Mouse (Mus musculus) right cerebral cortex, postnatal 36 days (tissue): ENCODE data around the gene Slc35f2.

ENCODE experiments used
- DNase-seq, 2 experiments: peaks; one replicate each; pipeline ENCODE4 v3.0.0; 2022; ENCODE audit warnings: low spot score in 2 of 2, mixed read lengths in 1 of 2

Gene Slc35f2

DNA sequence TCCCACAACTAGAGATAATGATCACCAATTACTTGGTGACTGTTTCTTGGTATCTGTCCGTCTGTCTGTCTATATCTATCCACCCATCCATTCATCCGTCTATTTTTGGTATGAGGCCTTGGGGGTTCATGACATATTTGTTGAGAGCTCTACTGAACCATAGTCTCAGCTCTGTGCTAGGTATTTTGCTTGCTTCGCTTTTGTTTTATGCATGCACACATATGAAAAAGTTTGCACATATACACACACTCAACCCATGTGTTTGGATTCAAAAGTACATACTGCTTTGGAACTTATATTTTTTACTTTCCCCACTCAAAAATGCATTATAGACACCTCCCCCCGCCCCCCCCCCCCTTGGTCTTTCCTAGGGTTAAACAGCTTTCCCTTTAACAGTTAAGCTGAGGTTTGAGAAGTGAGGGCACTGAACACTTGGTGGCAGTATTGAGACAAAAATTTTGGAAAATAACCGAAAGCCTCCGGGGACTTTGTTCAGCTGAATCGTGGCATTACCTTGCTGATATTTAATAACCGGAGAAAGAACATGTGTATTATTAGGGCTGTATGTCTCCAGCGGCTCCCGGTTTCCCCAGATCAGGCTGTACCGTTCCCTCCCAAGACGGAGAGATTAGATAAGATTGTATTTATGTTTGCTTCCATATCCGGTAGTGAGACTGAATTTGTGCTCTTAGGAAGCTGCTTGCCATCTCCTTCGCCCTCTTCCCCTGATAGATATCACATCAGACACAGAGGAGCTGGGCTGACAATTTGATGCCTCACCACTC, 57.9 kb downstream of the Slc35f2 start:
- DNase-seq = peak in 1 of 2 experiments; percentile 36

DNA sequence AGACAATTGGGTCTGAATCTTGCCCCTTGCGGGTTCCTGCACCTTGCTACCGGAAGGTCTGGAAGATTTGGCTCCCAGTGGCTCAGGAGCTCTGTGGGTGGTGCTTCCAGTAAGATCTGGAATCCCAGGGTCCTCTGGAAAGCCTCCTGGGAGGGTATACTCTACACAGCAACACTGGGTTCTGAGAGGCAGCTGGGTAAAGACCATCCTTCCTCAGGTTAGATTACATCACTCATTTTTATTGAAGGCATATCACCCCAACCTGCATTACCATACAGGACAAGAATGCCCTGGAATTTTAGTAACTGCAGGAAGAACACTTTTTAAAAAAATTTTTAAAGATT, 58.5 kb downstream of the Slc35f2 start:
- no peak for DNase-seq

DNA sequence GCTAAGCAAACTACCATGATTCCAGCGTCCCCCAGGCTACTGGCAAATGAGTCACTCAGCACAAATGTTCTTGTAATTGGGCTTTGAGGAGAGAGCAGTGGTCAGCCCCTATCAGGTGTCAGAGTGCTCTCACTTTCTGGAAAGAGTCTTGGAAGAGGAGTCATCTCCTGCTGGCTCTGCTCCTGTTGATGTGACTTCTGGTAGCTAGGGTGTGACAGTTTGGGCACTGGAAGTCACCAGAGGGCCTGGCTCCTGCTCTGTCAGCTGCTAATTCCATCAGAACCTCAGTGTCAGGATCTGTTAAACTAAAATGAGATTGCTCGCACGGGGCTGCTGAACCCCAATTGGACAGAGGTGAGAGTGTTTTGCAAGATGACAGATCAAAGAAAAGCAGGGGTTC, 63.7 kb downstream of the Slc35f2 start:
- DNase-seq = no peak

DNA sequence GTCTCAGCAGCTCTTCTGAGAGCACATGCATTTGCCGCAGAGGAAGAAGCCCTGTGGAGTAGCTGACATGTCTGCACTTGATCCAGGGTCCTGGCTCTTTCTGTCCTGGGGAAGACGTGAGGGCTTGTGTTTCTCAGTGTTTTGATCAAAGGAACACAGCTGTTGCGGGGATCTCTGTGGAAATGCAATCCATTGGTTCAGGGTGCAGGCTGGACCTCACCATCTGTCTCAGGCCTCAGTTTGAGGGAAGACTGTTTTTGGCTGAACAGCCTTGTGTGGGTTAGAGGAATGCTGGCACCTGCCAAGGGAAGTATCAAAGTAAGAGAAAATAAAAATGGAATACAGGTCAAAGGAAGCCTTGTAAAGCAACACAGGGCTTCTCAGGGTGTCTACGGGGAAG, 64.6 kb downstream of the Slc35f2 start:
- DNase-seq = no peak

DNA sequence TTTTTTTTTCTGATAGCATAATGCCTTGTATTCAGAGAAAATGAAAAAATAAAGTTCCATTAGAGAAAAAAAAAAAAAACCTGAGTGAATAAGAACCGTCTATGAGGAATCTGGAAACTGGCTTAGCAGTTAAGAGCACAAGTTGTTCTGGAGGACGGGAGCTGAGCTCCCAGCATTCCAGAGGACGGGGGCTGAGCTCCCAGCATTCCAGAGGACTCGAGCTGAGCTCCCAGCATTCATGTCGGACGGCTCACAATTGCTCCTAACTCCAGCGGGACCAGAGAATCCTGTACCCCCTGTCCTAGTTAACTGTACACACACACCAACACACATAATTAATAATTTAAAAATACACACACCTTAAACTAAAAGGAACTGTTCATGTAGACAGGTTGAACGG, 67.5 kb downstream of the Slc35f2 start:
- no peak for DNase-seq

DNA sequence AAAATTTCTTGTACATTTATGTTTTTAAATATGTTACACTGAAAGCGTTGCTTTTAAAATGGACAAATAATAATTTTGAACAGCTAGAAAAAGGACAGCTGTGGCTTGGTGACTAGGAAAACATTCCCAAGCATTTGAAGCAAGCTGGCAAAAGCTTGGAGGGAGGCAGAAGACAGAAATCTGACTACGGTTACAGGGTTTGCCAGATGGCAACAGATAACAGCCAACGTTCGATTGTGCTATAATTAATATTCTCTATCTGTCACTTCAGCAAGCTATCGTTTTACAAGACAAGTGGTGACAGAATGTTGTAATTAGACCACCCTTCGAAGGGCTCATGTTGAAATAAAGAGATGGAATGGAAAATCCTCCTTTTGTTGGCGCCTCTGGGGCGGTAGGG, 77.2 kb downstream of the Slc35f2 start:
- DNase-seq = no peak

DNA sequence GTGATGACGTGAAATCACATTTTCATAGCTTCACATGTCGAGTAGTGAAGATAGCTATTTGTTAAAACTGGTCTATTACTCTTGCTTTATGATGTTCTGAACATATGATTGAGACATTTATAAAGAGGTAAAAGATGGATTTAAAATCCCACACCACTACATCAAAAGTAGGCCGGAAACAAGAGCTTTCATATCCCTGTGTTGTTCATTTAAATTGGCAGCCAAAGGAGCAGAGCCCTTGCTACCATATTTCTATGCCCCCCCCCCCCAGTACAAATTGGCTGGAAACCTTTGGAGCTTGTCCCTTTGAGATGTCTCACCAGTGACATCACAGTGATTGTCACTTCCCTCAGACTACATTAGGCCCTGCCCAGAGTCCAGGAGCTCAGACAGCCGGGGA, 78.5 kb downstream of the Slc35f2 start, which contains the start of gene Sln:
Gene Sln, plus strand, starts transcription at position 301 of the 400 bp plus-strand sequence.
- DNase-seq = no peak

DNA sequence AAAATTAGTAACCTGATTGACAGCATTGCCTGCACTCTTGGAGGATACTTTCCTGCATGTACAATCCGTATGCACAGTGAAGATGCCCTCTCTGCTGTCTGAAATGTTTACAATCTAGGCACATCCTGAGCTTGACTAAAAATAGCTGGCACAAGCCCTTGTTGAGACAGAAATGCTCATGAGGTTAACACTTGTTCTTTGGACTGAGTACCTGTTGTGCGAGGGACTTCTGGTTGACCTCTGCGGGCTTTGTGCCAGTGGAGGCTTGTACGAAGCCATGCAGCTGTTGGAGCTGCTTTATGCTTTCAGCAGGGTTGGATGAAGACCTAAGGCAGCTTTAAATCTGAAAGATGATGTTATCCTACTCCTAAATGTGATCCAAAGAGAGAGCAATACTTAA, 80.8 kb downstream of the Slc35f2 start:
- DNase-seq = no peak

DNA sequence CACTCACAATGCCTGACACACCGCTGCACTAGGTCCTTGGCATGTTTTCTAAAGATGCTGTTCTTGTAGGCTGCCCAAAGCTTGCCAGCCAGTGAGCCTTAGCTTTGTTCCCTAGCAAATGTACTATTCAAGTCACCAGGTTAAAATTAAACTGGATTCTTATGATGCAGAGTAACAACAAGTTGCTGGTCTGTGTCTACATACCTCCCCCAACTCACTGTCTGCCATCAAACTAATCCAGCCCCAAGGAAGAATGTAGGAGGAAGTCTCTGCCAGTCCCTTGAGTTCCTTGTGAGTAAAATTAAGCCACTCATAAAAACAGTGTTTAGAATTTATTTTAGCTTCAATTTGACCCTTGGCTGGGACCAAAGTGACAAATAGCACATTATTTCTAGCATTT, 82.3 kb downstream of the Slc35f2 start:
- peak in 1 of 2 experiments; percentile 29 for DNase-seq

DNA sequence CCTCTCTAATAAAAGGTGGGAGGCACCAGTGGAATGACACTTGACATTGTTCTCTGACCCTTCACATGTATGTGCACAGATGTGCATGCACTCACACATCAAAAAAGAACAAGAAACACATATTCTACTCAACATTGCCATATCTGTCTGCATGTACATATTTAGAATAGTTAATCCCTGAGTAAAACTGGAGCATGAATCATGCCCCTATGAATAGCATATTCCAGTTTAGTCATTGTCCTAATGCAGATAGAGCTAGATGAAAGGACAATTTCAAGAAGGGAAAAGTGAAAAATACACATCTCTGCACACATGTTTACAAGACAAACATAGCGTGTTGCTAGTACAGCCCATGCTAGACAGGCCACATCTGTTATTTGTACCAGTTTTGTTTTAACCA, 83.2 kb downstream of the Slc35f2 start:
- no peak for DNase-seq

DNA sequence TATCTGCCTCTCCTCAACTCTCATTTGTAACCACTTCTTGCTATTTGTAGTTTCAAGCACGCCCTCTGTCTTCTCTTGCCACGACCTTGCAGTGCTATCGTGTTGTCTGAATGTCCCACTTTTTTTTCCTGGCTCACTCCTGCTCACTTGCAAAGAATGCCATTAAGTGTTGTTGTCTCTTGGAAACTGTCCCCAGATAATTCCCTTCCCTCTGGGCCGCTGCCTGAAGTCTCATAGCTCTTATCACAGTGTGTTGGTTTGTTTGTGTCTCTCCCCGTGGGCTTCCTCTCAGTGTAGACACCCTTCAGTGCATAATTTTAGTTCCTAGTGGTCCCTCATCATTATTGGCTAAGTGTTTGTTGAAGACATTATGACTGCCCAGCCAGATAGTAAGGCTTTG, 86.5 kb downstream of the Slc35f2 start:
- no peak for DNase-seq
